12 mouse cellular contexts compared by ENCODE assay signal in the genomic region with DNA sequence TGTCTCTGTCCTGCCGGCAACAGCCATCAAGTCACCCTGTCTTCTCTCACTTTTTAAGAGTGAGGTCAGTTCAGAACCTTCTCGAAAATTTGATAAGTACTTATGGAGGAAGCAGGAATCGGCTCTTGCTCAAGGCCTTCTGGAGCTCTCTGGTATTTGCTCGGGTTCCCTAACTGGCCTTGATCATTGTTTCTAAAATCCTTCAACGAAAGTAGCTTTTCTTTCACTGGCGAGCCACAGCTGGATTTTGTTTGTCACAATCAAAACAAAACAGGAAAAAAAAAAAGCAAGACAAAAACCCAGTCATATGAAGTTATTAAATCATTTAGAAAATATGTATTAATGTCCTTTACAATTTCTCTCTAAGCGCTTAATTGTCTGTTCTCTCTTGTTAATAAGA.
"Had no signal": no experiment of that assay in that cellular context is flagged by ENCODE, and none has a peak within 500 bp of the region (broad histone marks: within the 10 kb centered on the region; RNA-seq: fewer than 3 reads in every experiment).

No protein-coding gene starts in this region.

- H3K4me2 ChIP-seq: liver, embryonic 11.5 days; liver, embryonic 15.5 days; midbrain, embryonic 13.5 days; stomach, embryonic 15.5 days had no signal

- H3K9ac ChIP-seq: liver, embryonic 15.5 days; midbrain, embryonic 13.5 days; stomach, embryonic 15.5 days had no signal

- H3K36me3 ChIP-seq: limb, embryonic 10.5 days; liver, embryonic 15.5 days; midbrain, embryonic 13.5 days; stomach, embryonic 15.5 days had no signal

- H3K4me3 ChIP-seq: layer of hippocampus, adult 2 months; limb, embryonic 10.5 days; liver, embryonic 15.5 days; midbrain, embryonic 13.5 days; stomach, embryonic 15.5 days had no signal

- DNase-seq: kidney, adult 8-10 months; kidney, postnatal 36 days; lung, adult 2 months; right cerebral cortex, postnatal 14 days; thymus, adult 2 months; thymus, postnatal 25 days had no signal

- H3K4me1 ChIP-seq: limb, embryonic 10.5 days; liver, embryonic 15.5 days; midbrain, embryonic 13.5 days; stomach, embryonic 15.5 days had no signal

- ATAC-seq: midbrain, embryonic 13.5 days had no signal

- H3K9me3 ChIP-seq: limb, embryonic 10.5 days; liver, embryonic 15.5 days; midbrain, embryonic 13.5 days; stomach, embryonic 15.5 days had no signal

- H3K27me3 ChIP-seq: liver, embryonic 15.5 days; midbrain, embryonic 13.5 days; stomach, embryonic 15.5 days had no signal

- H3K27ac ChIP-seq: layer of hippocampus, adult 2 months; limb, embryonic 10.5 days; liver, embryonic 15.5 days; midbrain, embryonic 13.5 days; stomach, embryonic 15.5 days had no signal
